Mouse (Mus musculus): ENCODE measurements around the gene S1pr1.

Gene S1pr1

DNA sequence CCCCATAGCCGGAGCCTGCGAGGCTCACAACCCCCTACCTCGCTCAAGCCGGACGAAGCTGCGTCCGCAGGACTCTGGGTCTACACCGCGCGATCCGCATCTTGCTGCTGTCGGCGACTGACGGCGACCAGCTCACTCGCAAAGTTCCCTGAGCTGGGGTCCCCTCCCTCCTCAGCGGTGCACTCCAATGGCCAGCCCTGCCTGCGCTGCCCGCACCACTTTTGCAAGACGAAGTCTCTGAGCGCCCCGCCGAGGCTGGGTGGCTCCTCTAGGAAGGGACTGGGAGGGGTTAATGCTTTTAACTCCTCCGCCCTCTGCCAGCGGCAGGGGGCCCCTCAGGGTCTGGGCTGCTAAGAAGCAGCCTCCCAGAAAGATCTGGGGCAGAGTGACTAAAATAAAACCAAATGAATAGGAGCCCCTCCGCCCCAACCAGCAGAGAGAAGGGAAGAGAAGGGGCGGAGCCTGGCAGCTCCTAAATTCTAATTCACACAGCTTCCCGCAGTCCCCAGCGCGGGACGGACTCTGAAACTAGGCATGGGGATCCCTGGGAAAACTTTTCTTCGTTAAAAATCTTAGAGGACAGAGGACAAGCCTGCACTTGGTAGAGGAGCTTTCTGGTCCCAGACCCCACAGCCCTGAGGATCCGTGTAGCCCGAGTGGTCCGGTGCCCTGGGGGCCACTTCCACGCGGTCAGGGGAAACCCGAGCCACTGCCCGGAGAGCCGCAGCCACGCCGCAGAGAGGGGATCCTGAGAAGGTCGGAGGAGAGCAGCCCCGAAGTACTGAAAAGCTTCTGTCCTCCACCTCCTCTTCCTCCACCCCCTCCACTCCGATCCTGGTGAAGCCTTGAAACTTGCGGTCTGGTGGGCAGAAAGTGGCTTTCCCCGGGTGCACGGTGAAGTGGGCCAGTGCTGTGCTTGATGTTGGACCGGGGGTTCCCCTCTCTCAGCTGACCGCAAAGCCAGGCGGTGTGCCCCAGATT is at the start of gene S1pr1:
Gene S1pr1, minus strand, starts transcription at position 402 of the 981 bp plus-strand sequence.
- in situ Hi-C loops (cut with MboI, MseI): loop anchor here (5.0 kb wide), 6 partner anchors 42 to 172 kb away; partner anchors contain the start of gene Dph5 (in 2 of the 2)

DNA sequence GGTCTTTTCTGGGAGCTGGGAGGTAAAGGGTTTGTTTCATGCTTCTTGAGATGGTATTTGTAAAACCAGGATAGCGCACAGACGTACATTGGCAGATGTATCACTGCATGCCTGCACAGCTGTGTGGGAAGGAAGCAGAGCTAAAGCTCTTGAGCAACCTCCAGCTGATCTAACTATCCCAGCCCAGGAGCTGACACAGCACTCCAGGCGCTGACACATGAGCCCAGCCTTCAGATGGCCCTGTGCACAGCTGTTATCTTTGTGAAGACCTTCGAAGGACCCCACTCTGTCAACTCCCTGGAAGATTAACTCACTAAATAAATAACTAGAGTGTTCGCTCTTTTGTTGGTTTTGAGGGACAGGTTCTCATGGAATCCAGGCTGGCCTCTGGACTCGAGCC is 48.4 kb upstream of the S1pr1 start:
- in situ Hi-C loops (cut with MboI, MseI): loop anchor here in 1 of 2 experiments (5.0 kb wide), 1 partner anchor 36 kb away; no protein-coding TSS in a partner anchor

DNA sequence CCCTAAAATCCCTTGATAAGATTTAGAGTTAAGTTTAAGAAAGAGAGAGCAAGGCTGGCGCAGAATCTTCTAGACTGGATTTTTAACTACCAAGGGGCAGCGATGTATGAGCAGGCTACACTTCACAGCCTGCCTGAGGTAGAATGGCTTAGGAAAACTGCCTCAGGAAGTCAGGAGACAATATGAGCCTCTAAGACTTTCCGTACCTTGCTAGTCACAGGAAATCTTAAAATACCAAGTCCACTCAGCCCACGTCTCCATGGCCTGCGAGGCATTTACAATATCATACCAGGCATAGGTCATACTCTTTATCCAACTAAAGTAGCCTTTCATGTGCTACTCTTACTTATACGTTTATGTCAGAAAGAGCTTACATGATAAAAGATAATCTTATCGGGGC is 48.0 kb upstream of the S1pr1 start:
- in situ Hi-C loops (cut with MboI, MseI): loop anchor here in 1 of 2 experiments (5.0 kb wide), 1 partner anchor 36 kb away; no protein-coding TSS in a partner anchor

DNA sequence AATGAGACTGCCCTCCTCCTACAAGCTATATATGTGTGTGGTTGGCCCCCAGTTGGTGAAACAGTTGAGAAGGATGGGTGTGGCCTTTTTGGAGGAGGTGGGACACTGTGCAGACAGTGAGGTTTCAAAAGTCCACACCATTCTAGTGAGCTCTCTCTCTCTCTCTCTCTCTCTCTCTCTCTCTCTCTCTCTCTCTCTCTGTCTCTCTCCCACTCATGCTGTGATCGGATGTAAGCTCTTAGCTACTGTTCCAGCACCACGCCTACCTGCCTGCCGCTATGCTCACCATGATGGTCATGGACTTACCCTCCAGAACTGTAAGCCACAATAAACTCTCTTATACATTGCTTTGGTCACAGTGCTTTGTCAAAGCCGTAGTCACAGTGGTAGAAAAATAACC is 44.8 kb upstream of the S1pr1 start:
- in situ Hi-C loops (cut with MboI, MseI): loop anchor here (5.0 kb wide), 2 partner anchors 32 to 42 kb away; partner anchors contain the start of gene S1pr1 (in 1 of the 2)

DNA sequence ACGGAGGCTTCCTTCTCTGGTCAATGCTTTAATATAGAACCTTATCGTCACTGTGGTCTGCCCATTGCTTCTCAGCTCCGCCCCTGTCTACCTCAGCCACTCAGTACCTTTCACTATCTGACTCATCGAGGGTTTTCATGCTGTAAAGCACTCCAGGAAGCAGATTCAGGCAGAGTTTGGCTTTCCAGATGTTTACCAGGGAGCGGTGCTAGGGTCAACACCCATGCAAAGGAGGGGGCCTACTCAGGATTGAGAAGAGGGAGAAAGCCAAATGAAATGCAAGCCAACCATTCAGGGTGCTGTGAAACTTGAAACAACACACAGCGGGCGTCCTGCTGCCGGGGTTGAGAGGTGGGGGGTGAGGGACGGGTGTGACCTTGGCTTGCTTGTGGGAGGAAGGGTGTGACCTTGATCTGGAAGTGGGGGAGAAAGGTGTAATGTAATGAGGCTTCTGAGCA is 43.6 kb upstream of the S1pr1 start:
- in situ Hi-C loops (cut with MboI, MseI): loop anchor here in 1 of 2 experiments (5.0 kb wide), 1 partner anchor 41 kb away; the partner anchor contains the start of gene S1pr1

DNA sequence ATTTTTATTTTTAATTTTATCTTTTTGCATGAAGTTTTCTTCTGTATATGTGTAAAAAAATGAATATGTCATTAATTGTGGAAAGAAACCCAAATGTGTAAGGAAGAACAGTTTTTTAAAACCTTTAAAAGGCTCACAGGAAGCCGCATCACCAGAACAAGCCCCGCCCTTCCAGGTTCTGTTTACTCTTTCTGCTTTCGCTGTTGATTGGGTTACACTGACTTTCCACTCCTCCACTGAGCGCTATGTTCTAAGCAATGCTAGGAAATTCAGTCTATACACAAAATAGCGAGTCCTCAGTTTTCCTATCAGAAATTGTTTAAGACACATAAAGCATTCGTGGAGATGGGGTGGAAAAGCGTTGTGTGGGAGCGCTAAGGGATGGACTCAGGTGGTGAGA is 39.6 kb upstream of the S1pr1 start:
- in situ Hi-C loops (cut with MboI, MseI): no loop called here

DNA sequence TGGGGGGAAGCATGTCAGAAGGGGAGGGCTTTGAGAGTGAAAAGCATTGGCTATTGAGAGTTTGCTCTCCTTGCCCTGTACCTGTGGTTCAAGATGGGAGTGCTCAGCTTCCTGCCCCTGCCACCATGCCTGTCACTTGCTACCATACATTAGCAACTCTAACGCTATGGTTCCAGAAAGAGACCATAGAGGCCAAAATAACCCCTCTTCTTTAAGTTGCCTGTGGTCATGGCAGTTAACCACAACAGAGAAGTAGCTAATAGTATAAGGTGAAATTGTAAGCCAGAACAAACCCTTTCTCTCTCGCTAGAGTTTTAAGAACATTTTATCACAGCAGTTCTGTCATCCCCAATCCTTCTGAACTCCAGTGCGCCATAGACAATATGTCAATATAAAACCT is 35.5 kb upstream of the S1pr1 start:
- in situ Hi-C loops (cut with MboI, MseI): no loop called here

DNA sequence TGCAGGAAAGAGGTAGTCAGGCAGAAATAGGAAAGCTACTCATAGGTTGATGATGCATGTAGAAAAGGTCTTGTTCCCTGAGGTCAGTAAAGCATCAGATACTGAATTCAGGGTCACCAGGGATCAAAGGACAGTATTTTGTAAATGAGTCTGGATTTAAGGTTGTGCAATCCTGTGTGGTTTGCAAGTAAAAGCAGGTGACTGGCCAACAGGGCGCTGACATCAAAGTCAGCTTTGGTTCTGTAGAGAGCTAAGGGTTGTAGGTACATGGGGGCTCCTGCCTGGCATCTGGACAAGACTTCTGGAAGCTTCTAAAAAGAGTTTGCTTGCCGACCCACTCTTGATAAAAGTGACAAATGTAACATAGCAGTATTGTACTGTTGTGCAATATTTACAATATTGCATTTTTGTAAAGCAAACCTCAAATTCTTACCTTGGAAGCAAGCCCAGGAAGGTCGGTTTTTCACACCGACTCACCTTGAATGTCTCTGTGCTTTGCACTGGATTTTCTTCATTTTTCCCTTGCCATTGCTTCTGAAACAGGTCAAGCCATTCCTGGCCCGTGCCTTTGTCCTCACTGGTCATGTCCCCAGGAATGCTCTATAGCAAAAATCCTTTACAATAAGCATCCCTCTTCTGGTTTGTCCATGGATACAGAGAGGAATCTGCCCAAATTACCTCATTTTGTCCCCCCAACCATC is 33.6 kb upstream of the S1pr1 start:
- in situ Hi-C loops (cut with MboI, MseI): loop anchor here in 1 of 2 experiments (10.0 kb wide), 1 partner anchor 546 kb away; no protein-coding TSS in a partner anchor

DNA sequence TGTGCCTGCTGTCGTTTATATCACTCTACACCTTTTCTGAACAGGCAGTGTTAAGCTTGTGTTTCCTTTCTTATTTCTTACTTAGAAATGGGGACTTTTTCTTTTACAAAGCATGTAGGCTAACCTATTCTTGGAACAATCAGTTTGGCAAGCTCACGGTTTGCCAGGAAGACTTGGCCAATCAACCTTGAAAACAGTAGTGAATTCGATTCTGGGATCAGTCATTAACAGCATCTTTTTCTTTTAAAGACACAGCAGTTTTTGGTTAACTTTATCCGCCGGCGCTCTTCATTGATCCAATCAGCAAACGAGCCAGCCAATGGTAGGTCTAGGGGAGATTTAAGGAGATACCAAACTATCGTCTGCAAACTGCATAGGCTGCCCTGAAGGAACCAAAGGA is 31.6 kb upstream of the S1pr1 start:
- in situ Hi-C loops (cut with MboI, MseI): loop anchor here in 1 of 2 experiments (10.0 kb wide), 1 partner anchor 548 kb away; no protein-coding TSS in a partner anchor

DNA sequence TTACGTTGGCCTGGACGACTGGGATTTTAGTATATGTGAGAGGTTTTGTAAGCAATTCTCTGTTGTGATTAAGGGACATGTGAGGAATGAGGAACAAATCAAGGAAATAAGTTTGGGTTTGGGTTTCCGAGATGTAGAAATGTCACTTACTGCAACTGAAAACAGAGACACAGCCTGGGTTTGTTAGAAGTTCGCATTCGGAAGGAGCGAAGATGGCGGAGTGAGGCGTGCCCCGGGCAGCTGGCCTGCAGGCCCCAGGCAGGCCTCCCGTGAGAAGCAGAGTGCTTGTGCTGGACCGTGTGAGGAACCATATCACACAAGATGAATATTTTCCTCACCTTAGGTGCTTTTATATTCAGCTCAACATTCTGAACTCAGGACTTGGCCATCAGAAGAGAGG is 30.2 kb upstream of the S1pr1 start:
- in situ Hi-C loops (cut with MboI, MseI): loop anchor here in 1 of 2 experiments (10.0 kb wide), 1 partner anchor 550 kb away; no protein-coding TSS in a partner anchor

DNA sequence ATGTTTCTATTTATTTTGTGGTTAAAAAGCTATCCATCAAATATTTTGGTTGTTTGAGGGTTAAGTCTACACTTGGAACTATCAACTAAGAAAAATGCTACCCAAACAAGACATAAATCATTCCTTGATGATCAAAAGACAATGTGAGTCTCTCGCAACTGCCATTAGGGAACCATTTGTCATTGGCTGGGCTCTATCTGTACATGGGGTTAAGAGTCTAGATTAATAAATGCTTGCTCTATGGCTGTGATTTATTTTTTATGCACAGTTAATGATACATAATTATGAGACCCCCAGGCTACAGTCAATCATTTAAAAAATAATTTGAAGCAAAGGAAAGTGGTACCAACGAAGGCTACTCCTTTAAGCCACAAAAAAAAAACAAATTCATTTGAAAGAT is 23.7 kb upstream of the S1pr1 start:
- in situ Hi-C loops (cut with MboI, MseI): no loop called here

DNA sequence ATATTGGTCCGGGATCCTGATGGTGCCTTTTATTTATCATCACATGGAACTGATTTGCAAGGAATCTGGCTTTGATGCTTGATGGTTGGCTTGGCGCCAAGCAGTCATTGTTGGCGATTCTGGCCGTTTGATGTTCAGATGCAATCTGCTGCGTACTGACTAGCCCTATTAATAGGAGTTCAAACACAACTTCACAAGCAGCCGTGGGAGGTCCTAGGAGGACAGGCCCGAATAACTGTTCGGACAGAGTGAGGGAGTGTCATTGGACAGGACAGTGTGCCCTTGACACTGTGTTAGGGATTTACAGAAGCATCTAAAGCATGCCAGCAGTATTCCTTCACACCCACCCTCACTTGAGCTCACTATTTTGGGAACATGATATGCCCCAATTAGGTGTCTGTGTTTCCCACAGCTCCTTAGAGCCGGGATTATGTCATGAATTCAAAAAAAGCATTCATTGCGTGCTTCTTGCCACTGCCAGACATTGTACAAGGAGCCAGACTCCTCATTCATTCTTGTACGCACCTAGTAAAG is 23.0 kb upstream of the S1pr1 start:
- in situ Hi-C loops (cut with MboI, MseI): no loop called here

DNA sequence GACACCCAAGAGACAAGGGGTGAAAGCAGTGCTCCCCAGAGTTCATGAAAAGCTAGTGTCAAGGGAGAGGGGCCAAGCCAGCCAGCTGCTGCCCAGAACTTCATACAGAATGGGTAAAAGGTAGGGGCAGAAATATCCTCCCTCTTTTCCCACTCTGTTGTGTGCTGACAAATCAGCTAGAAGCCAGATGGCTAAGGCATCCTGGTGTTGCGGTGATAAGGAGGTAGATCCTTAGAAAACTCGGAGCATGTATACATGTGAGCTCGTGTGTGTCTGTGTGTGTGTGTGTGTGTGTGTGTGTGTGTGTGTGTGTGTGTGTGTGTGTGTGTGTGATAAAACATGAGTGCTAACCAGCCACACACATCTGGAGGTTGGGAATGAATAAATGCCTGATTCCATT is 20.7 kb upstream of the S1pr1 start:
- in situ Hi-C loops (cut with MboI, MseI): no loop called here

DNA sequence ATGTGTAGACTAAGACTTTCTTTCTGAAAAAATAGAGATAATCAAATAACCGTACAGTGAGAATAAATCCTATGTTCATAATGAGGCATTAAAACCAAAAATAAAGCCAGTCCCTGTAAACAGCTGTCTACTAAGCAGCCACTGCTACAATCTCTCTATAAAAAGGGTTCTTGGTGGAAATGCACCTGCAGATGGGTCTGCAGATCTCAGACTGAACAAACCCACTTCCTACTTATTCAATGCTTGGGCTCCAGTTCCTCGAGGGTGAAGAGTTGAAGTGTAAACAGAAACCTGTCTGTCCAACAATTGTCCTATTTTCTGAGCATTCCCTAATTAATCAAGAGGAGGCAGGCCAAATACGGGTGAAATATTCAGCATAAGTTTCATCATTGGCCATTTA is 20.0 kb upstream of the S1pr1 start:
- in situ Hi-C loops (cut with MboI, MseI): no loop called here

DNA sequence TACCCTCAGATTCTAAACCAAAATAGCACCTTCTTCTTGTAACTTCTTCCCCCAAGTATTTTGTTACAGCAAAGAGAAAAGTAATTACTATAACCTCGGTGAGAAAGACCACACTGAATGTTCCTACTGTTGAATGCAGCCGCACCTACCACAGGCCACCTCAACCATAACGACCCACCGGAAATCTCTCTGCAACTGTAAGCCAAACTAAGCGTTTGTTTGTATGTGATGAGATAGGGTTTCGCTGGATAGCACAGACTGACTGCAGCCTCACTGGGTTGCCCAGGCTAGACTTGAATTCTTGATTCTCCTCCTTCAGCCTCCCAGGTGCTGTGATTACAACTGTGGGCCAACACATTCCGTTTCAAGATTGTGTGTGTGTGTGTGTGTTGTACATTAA is 15.5 kb upstream of the S1pr1 start:
- in situ Hi-C loops (cut with MboI, MseI): no loop called here

DNA sequence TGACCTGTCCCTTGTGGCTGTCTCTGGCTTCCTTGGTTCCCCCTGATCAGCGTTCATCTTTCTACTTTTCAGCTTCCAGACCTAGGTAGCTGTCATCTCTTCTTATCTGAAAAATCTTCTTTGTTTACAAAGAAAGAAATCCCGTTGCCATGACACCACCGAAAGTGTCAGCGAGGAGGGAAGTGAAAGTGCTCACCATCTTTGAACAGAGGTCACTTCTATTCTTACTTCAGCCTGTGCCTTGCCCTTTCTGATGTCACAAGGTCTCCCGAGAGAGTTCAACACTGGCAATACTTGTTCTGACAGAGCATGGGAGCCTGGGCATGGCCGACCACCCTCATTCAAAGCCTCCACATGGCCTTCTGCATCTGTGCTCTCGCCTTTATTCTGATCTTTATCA is 14.3 kb upstream of the S1pr1 start:
- in situ Hi-C loops (cut with MboI, MseI): loop anchor here in 1 of 2 experiments (5.0 kb wide), 1 partner anchor 33 kb away; no protein-coding TSS in a partner anchor

DNA sequence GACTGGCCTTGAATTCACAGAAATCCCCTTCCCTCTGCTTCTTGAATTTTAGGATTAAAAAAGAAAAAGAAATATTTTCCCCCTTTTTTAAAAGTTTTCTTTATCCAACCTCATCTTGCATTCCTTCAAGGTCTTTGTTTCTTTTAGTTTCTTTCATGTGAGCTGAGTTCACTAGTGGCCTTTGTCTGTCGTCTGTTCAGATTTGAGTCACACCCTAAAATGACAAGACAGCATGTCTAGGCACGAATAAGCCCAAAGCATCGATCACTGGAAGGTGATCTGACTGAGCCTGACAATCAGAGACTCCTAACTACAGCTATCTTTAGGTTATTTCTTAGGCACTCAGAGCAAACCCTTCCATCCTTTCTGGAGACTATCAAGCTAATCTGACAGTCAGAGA is 13.3 kb upstream of the S1pr1 start:
- in situ Hi-C loops (cut with MboI, MseI): loop anchor here in 1 of 2 experiments (5.0 kb wide), 1 partner anchor 34 kb away; no protein-coding TSS in a partner anchor

DNA sequence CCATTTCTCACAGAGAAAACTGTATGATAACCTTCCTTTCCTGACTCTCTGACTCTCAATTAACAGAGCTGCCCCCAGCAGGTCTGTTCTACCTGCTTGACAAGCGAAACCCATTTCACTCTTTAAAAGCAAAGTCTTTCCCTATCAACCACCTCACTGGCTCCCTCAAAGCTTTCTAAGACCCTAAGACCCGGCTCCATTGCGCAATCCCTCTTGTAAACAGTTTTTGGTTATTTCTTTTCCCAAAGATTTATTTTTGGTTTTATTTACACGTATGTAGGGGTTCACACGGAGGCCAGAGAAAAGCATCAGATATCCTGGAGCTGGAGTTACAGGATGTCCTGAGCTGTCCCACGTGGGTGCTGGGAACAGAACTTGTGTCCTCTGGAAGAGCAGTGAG is 4.0 kb upstream of the S1pr1 start:
- in situ Hi-C loops (cut with MboI, MseI): loop anchor here (5.0 kb wide), 2 partner anchors 38 to 78 kb away; no protein-coding TSS in a partner anchor

DNA sequence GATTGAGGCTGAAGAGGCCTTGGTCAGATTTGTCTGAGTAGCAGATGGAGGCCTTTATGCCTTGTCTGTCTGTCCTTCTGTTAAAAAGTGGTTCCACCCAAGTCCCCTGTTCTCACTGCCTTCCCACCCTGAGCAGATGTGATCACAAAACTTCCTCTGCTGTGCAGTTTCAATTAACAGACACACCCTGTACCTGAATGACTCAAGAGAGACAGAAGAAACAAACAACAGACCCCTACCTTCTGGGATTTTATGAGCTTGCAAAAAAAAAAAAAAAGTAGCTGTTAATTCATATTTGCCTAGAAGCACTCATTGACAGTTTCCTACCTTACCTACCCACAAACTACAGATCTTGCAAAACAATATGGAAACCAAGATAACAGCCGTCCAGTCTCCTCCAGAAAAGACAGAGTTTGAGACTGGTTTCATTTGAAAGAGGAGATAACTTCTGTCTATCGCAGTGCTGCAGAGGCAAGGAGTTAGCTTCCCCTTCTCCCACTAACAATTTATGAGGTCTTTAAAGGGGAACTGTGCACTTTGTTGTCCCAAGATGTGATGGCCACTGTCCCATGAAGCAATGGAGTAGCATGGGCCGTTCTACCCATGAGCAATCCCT is 1.1 kb upstream of the S1pr1 start:
- in situ Hi-C loops (cut with MboI, MseI): loop anchor here (5.0 kb wide), 2 partner anchors 41 to 81 kb away; no protein-coding TSS in a partner anchor

DNA sequence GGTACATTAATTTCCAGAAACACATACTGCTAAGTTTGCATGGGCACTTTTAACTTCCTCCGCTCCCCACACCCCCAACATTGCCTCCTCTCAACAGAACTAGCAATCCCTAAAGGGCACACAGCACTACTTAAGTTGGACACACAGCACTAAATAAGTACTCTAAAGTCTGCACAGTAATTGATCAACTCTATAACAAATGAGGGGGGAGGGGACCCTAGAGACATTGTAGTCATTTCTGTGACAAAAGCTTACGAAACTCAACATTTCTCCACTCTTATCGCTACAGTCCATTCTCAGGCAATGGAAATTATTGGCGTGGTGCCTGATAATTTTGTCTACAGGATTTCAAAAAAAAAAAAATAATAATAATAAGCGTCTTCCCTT is 830 bp downstream of the S1pr1 start:
- in situ Hi-C loops (cut with MboI, MseI): loop anchor here (5.0 kb wide), 4 partner anchors 52 to 173 kb away; partner anchors contain the start of gene Dph5 (in 2 of the 2)

Measured in T-helper 17 cell (primary cell).